Mouse (Mus musculus): ENCODE results near the gene Apoc2. TPM values are rescaled to one million over a fixed set of nuclear protein-coding genes. Genes with fewer than 3 reads are reported as not detected.
A peak's percentile ranks its signal among the peaks of the same experiment; 100 is the strongest.

Gene Apoc2
- polyA plus RNA-seq, 1 experiment = not detected

GRCm38 (mm10) chr7:19673083-19673699, 4.5 kb downstream of the Apoc2 start:
- no peak for TF ChIP-seq TCF12 (IDR thresholded peaks at IDR 0.05; ENCODE audit: insufficient read depth, poor library complexity, severe bottlenecking)
- TF ChIP-seq TCF3 (IDR thresholded peaks at IDR 0.05; ENCODE audit: insufficient read length, low read depth) = no peak
- TF ChIP-seq POLR2AphosphoS2 (IDR thresholded peaks at IDR 0.05; ENCODE audit: insufficient read length, low read depth) = no peak
- TF ChIP-seq MYOG (IDR thresholded peaks at IDR 0.05; ENCODE audit: control insufficient read depth in 1 of 3, insufficient read depth in 1 of 3, insufficient read length in 2 of 3, low read depth in 2 of 3) = no peak
- no peak for TF ChIP-seq MYOD1 (IDR thresholded peaks at IDR 0.05; ENCODE audit: control insufficient read depth in 1 of 3, insufficient read length in 2 of 3, low read depth in 2 of 3)
- TF ChIP-seq USF1 (IDR thresholded peaks at IDR 0.05; ENCODE audit: low read depth) = no peak
- no peak for TF ChIP-seq MAX (IDR thresholded peaks at IDR 0.05; ENCODE audit: low read depth)
- no peak for TF ChIP-seq REST (IDR thresholded peaks at IDR 0.05; ENCODE audit: insufficient read depth, insufficient read length)
- no peak for TF ChIP-seq SRF (IDR thresholded peaks at IDR 0.05; ENCODE audit: control insufficient read depth, insufficient read length, low read depth)
- TF ChIP-seq E2F4 (IDR thresholded peaks at IDR 0.05; ENCODE audit: insufficient read depth) = no peak
- TF ChIP-seq CEBPB (IDR thresholded peaks at IDR 0.05; ENCODE audit: insufficient read depth, poor library complexity, severe bottlenecking) = no peak
- TF ChIP-seq POLR2A (IDR thresholded peaks at IDR 0.05; ENCODE audit: insufficient read length, low read depth) = no peak
- Histone ChIP-seq H3K4me3 (no peak overlapping the region), H3K27me3 (ENCODE audit: control insufficient read depth, insufficient read depth, insufficient read length) (peaks cover 16% of the 10 kb centered on the region), H3ac (ENCODE audit: control insufficient read depth, insufficient read length) (no peak overlapping the region), H3K4me2 (ENCODE audit: low read depth) (no peak overlapping the region), H3K36me3 (ENCODE audit: control insufficient read depth, insufficient read depth) (no peaks in the 10 kb centered on the region), H3K79me2 (ENCODE audit: control insufficient read depth, insufficient read depth) (no peaks in the 10 kb centered on the region)

DNA sequence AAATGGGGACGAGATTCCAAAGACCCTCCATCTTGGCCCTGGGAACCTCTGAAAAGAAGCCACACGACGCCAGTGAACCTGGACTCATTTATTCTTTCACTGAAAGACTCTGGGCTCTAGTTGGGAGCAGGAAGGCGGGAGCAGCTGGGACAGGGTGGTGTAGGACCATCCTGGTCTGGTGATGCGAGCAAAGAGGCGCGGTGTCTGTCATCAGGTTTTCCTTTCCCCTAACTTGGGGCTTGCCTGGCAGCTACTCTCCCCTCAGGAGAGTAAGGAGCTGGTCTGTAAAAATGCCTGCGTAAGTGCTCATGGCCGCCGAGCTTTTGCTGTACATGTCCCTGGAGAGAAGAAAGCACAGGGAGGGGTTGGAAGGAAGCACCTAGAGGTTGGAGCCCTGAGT, 6.2 kb downstream of the Apoc2 start:
- no peaks in the 10 kb centered on the region for H3K79me2 ChIP-seq (ENCODE audit: control insufficient read depth, insufficient read depth)
- H3K4me2 ChIP-seq (ENCODE audit: low read depth) = peak overlapping the region; percentile 12
- peaks cover 5% of the 10 kb centered on the region for H3K27me3 ChIP-seq (ENCODE audit: control insufficient read depth, insufficient read depth, insufficient read length)
- H3ac ChIP-seq (ENCODE audit: control insufficient read depth, insufficient read length) = no peak overlapping the region
- H3K36me3 ChIP-seq (ENCODE audit: control insufficient read depth, insufficient read depth) = no peaks in the 10 kb centered on the region
- no peak for TF ChIP-seq REST (IDR thresholded peaks at IDR 0.05; ENCODE audit: insufficient read depth, insufficient read length)
- TF ChIP-seq USF1 (IDR thresholded peaks at IDR 0.05; ENCODE audit: low read depth) = no peak
- TF ChIP-seq TCF3 (IDR thresholded peaks at IDR 0.05; ENCODE audit: insufficient read length, low read depth) = no peak
- TF ChIP-seq MAX (IDR thresholded peaks at IDR 0.05; ENCODE audit: low read depth) = no peak
- TF ChIP-seq MYOD1 (IDR thresholded peaks at IDR 0.05; ENCODE audit: control insufficient read depth in 1 of 3, insufficient read length in 2 of 3, low read depth in 2 of 3) = no peak
- no peak for TF ChIP-seq TCF12 (IDR thresholded peaks at IDR 0.05; ENCODE audit: insufficient read depth, poor library complexity, severe bottlenecking)
- TF ChIP-seq POLR2AphosphoS2 (IDR thresholded peaks at IDR 0.05; ENCODE audit: insufficient read length, low read depth) = no peak
- TF ChIP-seq POLR2A (IDR thresholded peaks at IDR 0.05; ENCODE audit: insufficient read length, low read depth) = no peak
- no peak for TF ChIP-seq CEBPB (IDR thresholded peaks at IDR 0.05; ENCODE audit: insufficient read depth, poor library complexity, severe bottlenecking)
- no peak overlapping the region for H3K4me3 ChIP-seq

GRCm38 (mm10) chr7:19668947-19669721, 8.6 kb downstream of the Apoc2 start:
- Histone ChIP-seq H3K4me2 (ENCODE audit: low read depth) (peak overlapping the region; percentile 79), H3K36me3 (ENCODE audit: control insufficient read depth, insufficient read depth) (no peaks in the 10 kb centered on the region), H3K27me3 (ENCODE audit: control insufficient read depth, insufficient read depth, insufficient read length) (peaks cover 5% of the 10 kb centered on the region), H3K79me2 (ENCODE audit: control insufficient read depth, insufficient read depth) (peaks cover 4% of the 10 kb centered on the region), H3ac (ENCODE audit: control insufficient read depth, insufficient read length) (no peak overlapping the region), H3K4me3 (no peak overlapping the region)
- TF ChIP-seq CEBPB (IDR thresholded peaks at IDR 0.05; ENCODE audit: insufficient read depth, poor library complexity, severe bottlenecking) (no peak), E2F4 (IDR thresholded peaks at IDR 0.05; ENCODE audit: insufficient read depth) (no peak), MYOG (IDR thresholded peaks at IDR 0.05; ENCODE audit: control insufficient read depth in 1 of 3, insufficient read depth in 1 of 3, insufficient read length in 2 of 3, low read depth in 2 of 3) (no peak), TCF3 (IDR thresholded peaks at IDR 0.05; ENCODE audit: insufficient read length, low read depth) (no peak), POLR2AphosphoS2 (IDR thresholded peaks at IDR 0.05; ENCODE audit: insufficient read length, low read depth) (no peak)

DNA sequence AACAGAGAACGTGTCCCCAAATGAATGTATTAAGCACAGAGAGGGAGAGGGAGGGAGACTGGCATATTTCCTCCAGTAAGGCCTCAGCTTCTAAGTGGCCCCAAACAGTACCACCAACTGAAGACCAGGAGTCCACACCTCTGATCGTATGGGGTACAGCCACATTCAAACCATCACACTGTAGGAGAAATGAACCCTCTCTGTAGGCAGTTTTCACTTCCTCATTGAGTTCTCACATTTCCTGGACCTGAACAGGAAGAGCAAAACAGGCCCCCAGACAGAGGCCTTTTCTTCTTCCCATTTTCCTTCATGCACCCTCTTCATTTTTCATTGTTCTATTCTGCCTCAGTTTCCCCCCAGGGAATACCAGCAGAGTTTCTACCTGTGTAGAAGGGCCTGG, 10.3 kb downstream of the Apoc2 start:
- no peak overlapping the region for H3K4me3 ChIP-seq
- H3K4me2 ChIP-seq (ENCODE audit: low read depth) = no peak overlapping the region
- H3K79me2 ChIP-seq (ENCODE audit: control insufficient read depth, insufficient read depth) = peaks cover 21% of the 10 kb centered on the region
- H3K36me3 ChIP-seq (ENCODE audit: control insufficient read depth, insufficient read depth) = no peaks in the 10 kb centered on the region
- no peak overlapping the region for H3ac ChIP-seq (ENCODE audit: control insufficient read depth, insufficient read length)
- TF ChIP-seq MAX (IDR thresholded peaks at IDR 0.05; ENCODE audit: low read depth) (no peak), MYOG (IDR thresholded peaks at IDR 0.05; ENCODE audit: control insufficient read depth in 1 of 3, insufficient read depth in 1 of 3, insufficient read length in 2 of 3, low read depth in 2 of 3) (no peak), SRF (IDR thresholded peaks at IDR 0.05; ENCODE audit: control insufficient read depth, insufficient read length, low read depth) (no peak), REST (IDR thresholded peaks at IDR 0.05; ENCODE audit: insufficient read depth, insufficient read length) (no peak), USF1 (IDR thresholded peaks at IDR 0.05; ENCODE audit: low read depth) (no peak), POLR2AphosphoS2 (IDR thresholded peaks at IDR 0.05; ENCODE audit: insufficient read length, low read depth) (no peak), POLR2A (IDR thresholded peaks at IDR 0.05; ENCODE audit: insufficient read length, low read depth) (no peak), E2F4 (IDR thresholded peaks at IDR 0.05; ENCODE audit: insufficient read depth) (no peak)
- H3K27me3 ChIP-seq (ENCODE audit: control insufficient read depth, insufficient read depth, insufficient read length) = no peaks in the 10 kb centered on the region

Data from myocyte (in vitro differentiated cells).